Mouse (Mus musculus) small intestine, adult 2 months (tissue): Measurements from ENCODE around the gene AU022252.
A peak's percentile ranks its signal among the peaks of the same experiment; 100 is the strongest.

Experiments used
- CTCF ChIP-seq: fragments of 200-500 bp; IDR thresholded peaks from 2 replicates; pipeline ENCODE4 v1.5.1; 2012; ENCODE audit warnings: low read depth, mild to moderate bottlenecking, control low read depth, inconsistent platforms, low read length, moderate library complexity, mixed read lengths; ENCODE audit not compliant: insufficient replicate concordance, insufficient read length; ENCODE audit errors: extremely low read depth
- POLR2A ChIP-seq: fragments of 200-500 bp; IDR thresholded peaks from 2 replicates; pipeline ENCODE4 v1.6.1; 2012; ENCODE audit warnings: low read depth, mild to moderate bottlenecking, control low read depth, inconsistent platforms, low read length, moderate library complexity

- TF ChIP-seq CTCF (no peak), POLR2A (peak; percentile 65)
These were observed at the start of gene AU022252, which contains the start of gene P3h1 for GRCm38 (mm10) chr4:119232410-119233255.
